Mouse (Mus musculus) lung, embryonic 16.5 days (tissue): Measurements from ENCODE around the gene Mfng. TPM values are rescaled to one million over a fixed set of nuclear protein-coding genes. Genes with fewer than 3 reads are reported as not detected.

ENCODE experiments used
- ATAC-seq: fragments of 200-750 bp; cut with Nextera tagmentation; 2 replicates; pipeline ENCODE4 v1.8.0; 2017; ENCODE audit warnings: low read depth, mild to moderate bottlenecking, moderate library complexity
- H3K27ac ChIP-seq: fragments of 300-500 bp; sonication (generic); 2 replicates; pipeline ENCODE4 v1.5.1; 2014; ENCODE audit warnings: mild to moderate bottlenecking, control low read depth, low read length
- H3K27me3 ChIP-seq: fragments of 300-500 bp; sonication (generic); 2 replicates; pipeline ENCODE4 v1.6.1; 2014; ENCODE audit warnings: low read depth, low read length, mixed read lengths; ENCODE audit not compliant: control insufficient read depth, insufficient read depth
- H3K36me3 ChIP-seq: fragments of 300-500 bp; sonication (generic); 2 replicates; pipeline ENCODE4 v1.6.1; 2014; ENCODE audit warnings: low read length; ENCODE audit not compliant: control insufficient read depth, insufficient read depth
- H3K4me1 ChIP-seq: fragments of 300-500 bp; sonication (generic); replicated peaks from 2 replicates; pipeline ENCODE4 v1.6.1; 2014; ENCODE audit warnings: low read length, mixed read lengths; ENCODE audit not compliant: control insufficient read depth, insufficient read depth
- H3K4me2 ChIP-seq: fragments of 300-500 bp; sonication (generic); 2 replicates; pipeline ENCODE4 v1.6.1; 2014; ENCODE audit warnings: low read depth, low read length, control low read depth
- H3K4me3 ChIP-seq: fragments of 300-500 bp; sonication (generic); 2 replicates; pipeline ENCODE4 v1.5.1; 2014; ENCODE audit warnings: mild to moderate bottlenecking, low read length, control low read depth
- H3K9ac ChIP-seq: fragments of 300-500 bp; sonication (generic); 2 replicates; pipeline ENCODE4 v1.6.1; 2014; ENCODE audit warnings: low read length, control low read depth
- H3K9me3 ChIP-seq: fragments of 300-500 bp; sonication (generic); 2 replicates; pipeline ENCODE4 v1.6.1; 2016; ENCODE audit warnings: low read length; ENCODE audit not compliant: control insufficient read depth
- WGBS: fragments of 180-500 bp; shearing (Covaris S2); extraction: QIAGEN DNeasy Blood & Tissue Kit; methylation state at CpG from one replicate; pipeline ENCODE4 v1.1.7; 2014; 5-methylcytosine and 5-hydroxymethylcytosine counted together
- polyA plus RNA-seq: library from polyadenylated mRNA; unstranded; fragments of >200 nt; fragmentation: Nextera tagmentation; extraction: Ambion mirVana; gene quantifications from 2 replicates; pipeline ENCODE4 v1.2.1, GENCODE M21; 2015

Mfng gene
- polyA plus RNA-seq, 1 experiment from 2014 or later, result 40.8 TPM

DNA sequence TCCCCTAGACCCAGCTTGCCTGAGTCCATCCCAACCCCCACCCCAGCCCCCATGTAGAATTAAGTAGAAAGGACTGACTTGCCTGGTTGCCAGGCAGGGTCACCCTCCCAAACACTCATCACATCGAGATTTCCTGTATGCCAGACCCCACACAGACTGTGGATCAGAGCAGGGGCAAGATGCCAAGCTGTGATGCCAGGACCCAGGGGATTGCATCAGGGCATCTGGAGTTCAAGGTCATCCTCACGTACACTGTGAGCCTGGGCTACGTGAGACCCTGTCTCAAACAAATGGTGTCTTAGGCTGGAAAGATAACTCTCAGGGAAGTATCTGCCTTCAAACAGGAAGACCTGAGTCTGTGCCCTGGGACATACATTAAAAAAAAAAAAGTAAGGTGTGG, 66.6 kb downstream of the Mfng start:
- Histone ChIP-seq H3K36me3 (no peaks in the 10 kb centered on the region), H3K4me3 (no peak overlapping the region), H3K27ac (no peak overlapping the region), H3K4me2 (no peak overlapping the region), H3K9me3 (no peaks in the 10 kb centered on the region), H3K27me3 (peaks cover 7% of the 10 kb centered on the region), H3K9ac (no peak overlapping the region), H3K4me1 (no peaks in the 10 kb centered on the region)
- WGBS, result 29% methylated on average over 3 of the region's 3 CpGs
- no peak for ATAC-seq

Other genes starting within 250 kb of the Mfng start
- 38.1 and 39.5 TPM in 2 replicates for gene C1qtnf6, start 242.1 kb downstream of the Mfng start, polyA plus RNA-seq
- 0.05 TPM in 1 of 2 replicates, not detected in the other for gene Sstr3, start 228.8 kb downstream of the Mfng start, polyA plus RNA-seq
- 23.4 and 39.3 TPM in 2 replicates for gene Rac2, start 200.7 kb downstream of the Mfng start, polyA plus RNA-seq
- gene Cyth4, start 176.4 kb downstream of the Mfng start, polyA plus RNA-seq, result 11.1 and 11.8 TPM in 2 replicates
- 0.09 and 0.15 TPM in 2 replicates for gene Elfn2, start 54.7 kb downstream of the Mfng start, polyA plus RNA-seq
- 6.1 and 6.2 TPM in 2 replicates for gene Card10, start 29.6 kb upstream of the Mfng start, polyA plus RNA-seq
- gene Cdc42ep1, start 69.1 kb upstream of the Mfng start, polyA plus RNA-seq, result 113 TPM in 2 replicates
- 1.0 and 1.2 TPM in 2 replicates for gene Lgals2, start 82.1 kb upstream of the Mfng start, polyA plus RNA-seq
- 58.3 and 63.1 TPM in 2 replicates for gene Gga1, start 103.7 kb upstream of the Mfng start, polyA plus RNA-seq
- gene Gm49510, start 126.2 kb upstream of the Mfng start, polyA plus RNA-seq, result 0.16 and 0.59 TPM in 2 replicates
- gene Sh3bp1, start 126.3 kb upstream of the Mfng start, polyA plus RNA-seq, result 37.3 and 41.8 TPM in 2 replicates
- 6.8 and 8.0 TPM in 2 replicates for gene Pdxp, start 140.4 kb upstream of the Mfng start, polyA plus RNA-seq
- 796 and 862 TPM in 2 replicates for gene Lgals1, start 153.2 kb upstream of the Mfng start, polyA plus RNA-seq
- gene Nol12, start 161.5 kb upstream of the Mfng start, polyA plus RNA-seq, result 43.0 and 48.3 TPM in 2 replicates
- 44.6 and 51.3 TPM in 2 replicates for gene Triobp, start 174.2 kb upstream of the Mfng start, polyA plus RNA-seq